Comparison of ENCODE assay signal across 8 mouse cellular contexts in genomic region chr17:32492349-32492980, GRCm38 (mm10). TPM values are rescaled to one million over a fixed set of nuclear protein-coding genes. Genes with fewer than 3 reads are reported as not detected.
DNase-seq lines count a peak whose midpoint lies in the region; ATAC-seq lines count a peak whose summit lies in the region.

No protein-coding gene starts in this region.

- WGBS in intestine, embryonic 14.5 days: 10% methylated on average over 30 of the region's 30 CpGs
- 12% methylated on average over 30 of the region's 30 CpGs for WGBS in liver, embryonic 15.5 days (ENCODE audit: insufficient replicate concordance)
- WGBS in neural tube, embryonic 11.5 days: 6% methylated on average over 30 of the region's 30 CpGs

- H3K4me2 ChIP-seq in intestine, embryonic 14.5 days (ENCODE audit: low read length): peak overlapping the region; percentile 54
- peak overlapping the region; percentile 65 for H3K4me2 ChIP-seq in liver, embryonic 15.5 days
- peak overlapping the region; percentile 43 for H3K4me2 ChIP-seq in neural tube, embryonic 11.5 days (ENCODE audit: low read depth)

- peak overlapping the region; percentile 11; the same call in 1 of the 2 replicates for H3K9ac ChIP-seq in intestine, embryonic 14.5 days (ENCODE audit: low read length)
- H3K9ac ChIP-seq in liver, embryonic 15.5 days: no peak overlapping the region
- H3K9ac ChIP-seq in neural tube, embryonic 11.5 days (ENCODE audit: low read length): peak overlapping the region; percentile 19

- H3K27ac ChIP-seq in intestine, embryonic 14.5 days (ENCODE audit: low read depth): no peak overlapping the region
- no peak overlapping the region for H3K27ac ChIP-seq in liver, embryonic 15.5 days (replicated peaks)
- no peak overlapping the region for H3K27ac ChIP-seq in neural tube, embryonic 11.5 days (ENCODE audit: low read depth, low read length)

- H3K27me3 ChIP-seq in intestine, embryonic 14.5 days (replicated peaks; ENCODE audit: control insufficient read depth, insufficient read depth, low read length): no peaks in the 10 kb centered on the region
- peaks cover 21% of the 10 kb centered on the region for H3K27me3 ChIP-seq in liver, embryonic 15.5 days
- 0 out of 2 replicates have a peak, but pooled peaks cover 5% of the 10 kb centered on the region for H3K27me3 ChIP-seq in neural tube, embryonic 11.5 days (ENCODE audit: control insufficient read depth, insufficient read depth, low read length)

- no peaks in the 10 kb centered on the region for H3K36me3 ChIP-seq in intestine, embryonic 14.5 days (ENCODE audit: control insufficient read depth, insufficient read depth, low read length)
- H3K36me3 ChIP-seq in liver, embryonic 15.5 days (replicated peaks): no peaks in the 10 kb centered on the region
- H3K36me3 ChIP-seq in neural tube, embryonic 11.5 days (ENCODE audit: control insufficient read depth, insufficient read depth, low read length): no peaks in the 10 kb centered on the region

- intact Hi-C loops in gastrocnemius, postnatal 14 days (cut with DNase I; ENCODE audit: low total_unique reads): loop anchor here (5.0 kb wide), 1 partner anchor 140 kb away; the partner anchor contains the start of gene Akap8l

- no peaks in the 10 kb centered on the region for H3K4me1 ChIP-seq in intestine, embryonic 14.5 days (replicated peaks; ENCODE audit: control insufficient read depth, insufficient read depth, low read length)
- peaks cover 7% of the 10 kb centered on the region for H3K4me1 ChIP-seq in liver, embryonic 15.5 days (replicated peaks)
- no peaks in the 10 kb centered on the region for H3K4me1 ChIP-seq in neural tube, embryonic 11.5 days (ENCODE audit: control insufficient read depth, insufficient read depth, low read length)

- H3K4me3 ChIP-seq in intestine, embryonic 14.5 days (ENCODE audit: low read depth, low read length): peak overlapping the region; percentile 23
- H3K4me3 ChIP-seq in liver, embryonic 15.5 days (replicated peaks): peak overlapping the region; percentile 42
- H3K4me3 ChIP-seq in neural tube, embryonic 11.5 days (ENCODE audit: low read depth, low read length): peak overlapping the region; percentile 17; the same call in 1 of the 2 replicates

- ATAC-seq in intestine, embryonic 14.5 days (replicated peaks; ENCODE audit: low FRiP score, low TSS enrichment, low read depth): peak; percentile 87
- ATAC-seq in liver, embryonic 15.5 days (ENCODE audit: insufficient read depth): peak; percentile 40; the same call in 1 of the 2 replicates
- peak; percentile 60; the same call in 1 of the 2 replicates for ATAC-seq in neural tube, embryonic 11.5 days (ENCODE audit: insufficient read depth, low FRiP score, low TSS enrichment)

- peak; percentile 82 for DNase-seq in ES-CJ7 (ENCODE audit: low read depth, low spot score)
- DNase-seq in brain, adult 2 months (ENCODE audit: low read depth, low spot score): peak; percentile 46
- DNase-seq in gastrocnemius, postnatal 14 days: peak; percentile 16
- DNase-seq in intestine, embryonic 14.5 days (ENCODE audit: low spot score): peak; percentile 73
- DNase-seq in neural tube, embryonic 11.5 days (ENCODE audit: low spot score): peak; percentile 55
- DNase-seq in cerebellum, adult 9-11 months: no peak
- DNase-seq in frontal cortex, postnatal 36 days (ENCODE audit: low spot score in 2 of 2): no peak

- H3K9me3 ChIP-seq in intestine, embryonic 14.5 days (ENCODE audit: control insufficient read depth, low read length): no peaks in the 10 kb centered on the region
- no peaks in the 10 kb centered on the region for H3K9me3 ChIP-seq in liver, embryonic 15.5 days (replicated peaks)
- H3K9me3 ChIP-seq in neural tube, embryonic 11.5 days (ENCODE audit: control insufficient read depth, low read length): no peaks in the 10 kb centered on the region

RNA-seq across cellular contexts. Expression of gene Cyp4f17, which starts 13.4 kb away (rescaled TPM):
- total RNA-seq in gastrocnemius, postnatal 14 days (2021): 1 to 10 TPM in 1 of 2 experiments, under 1 TPM in 1; 0.90 to 1.3 TPM
- 6.9 and 7.7 TPM in 2 replicates for polyA plus RNA-seq in intestine, embryonic 14.5 days (2014; fragmentation: Nextera tagmentation; extraction: Ambion mirVana)
- polyA plus RNA-seq in liver, embryonic 15.5 days (2015; fragmentation: Nextera tagmentation; extraction: Ambion mirVana): 0.64 and 0.85 TPM in 2 replicates
- 6.6 TPM in 2 replicates for polyA plus RNA-seq in neural tube, embryonic 11.5 days (2014; fragmentation: Nextera tagmentation; extraction: Ambion mirVana)

RNA-seq across cellular contexts. Expression of gene Cyp4f39, which starts 39.9 kb away (rescaled TPM):
- total RNA-seq in gastrocnemius, postnatal 14 days (2021): under 1 TPM in 1 of 2 experiments, not detected in 1; 0.82 TPM
- polyA plus RNA-seq in intestine, embryonic 14.5 days (2014; fragmentation: Nextera tagmentation; extraction: Ambion mirVana): 0.62 and 0.63 TPM in 2 replicates
- 0.52 and 0.83 TPM in 2 replicates for polyA plus RNA-seq in liver, embryonic 15.5 days (2015; fragmentation: Nextera tagmentation; extraction: Ambion mirVana)
- 0.53 and 0.74 TPM in 2 replicates for polyA plus RNA-seq in neural tube, embryonic 11.5 days (2014; fragmentation: Nextera tagmentation; extraction: Ambion mirVana)

RNA-seq across cellular contexts. Expression of gene Cyp4f16, which starts 43.9 kb away (rescaled TPM):
- total RNA-seq in gastrocnemius, postnatal 14 days (2021): 1 to 10 TPM; 2.0 to 2.3 TPM
- 16.0 and 18.6 TPM in 2 replicates for polyA plus RNA-seq in intestine, embryonic 14.5 days (2014; fragmentation: Nextera tagmentation; extraction: Ambion mirVana)
- 4.3 and 4.5 TPM in 2 replicates for polyA plus RNA-seq in liver, embryonic 15.5 days (2015; fragmentation: Nextera tagmentation; extraction: Ambion mirVana)
- polyA plus RNA-seq in neural tube, embryonic 11.5 days (2014; fragmentation: Nextera tagmentation; extraction: Ambion mirVana): 11.3 and 12.1 TPM in 2 replicates

Comparison
In these comparisons a context has a peak if more than half of its experiments do, and no peak if none do; other contexts are left out.
1. DNase-seq: peak in ES-CJ7 (single experiment), brain, adult 2 months (single experiment), gastrocnemius, postnatal 14 days (single experiment), intestine, embryonic 14.5 days (single experiment) and neural tube, embryonic 11.5 days (single experiment); none in cerebellum, adult 9-11 months (single experiment) and frontal cortex, postnatal 36 days (0 of 2).
2. Peak in every context shown above with its lines, with median percentiles within 50 percentile points of each other: ATAC-seq, H3K4me2 ChIP-seq and H3K4me3 ChIP-seq.